Mouse (Mus musculus): ENCODE measurements around the gene Rexo2. TPM values are rescaled to one million over a fixed set of nuclear protein-coding genes. Genes with fewer than 3 reads are reported as not detected.

Gene Rexo2
- polyA plus RNA-seq, 1 experiment from 2014 or later = 100 TPM

DNA sequence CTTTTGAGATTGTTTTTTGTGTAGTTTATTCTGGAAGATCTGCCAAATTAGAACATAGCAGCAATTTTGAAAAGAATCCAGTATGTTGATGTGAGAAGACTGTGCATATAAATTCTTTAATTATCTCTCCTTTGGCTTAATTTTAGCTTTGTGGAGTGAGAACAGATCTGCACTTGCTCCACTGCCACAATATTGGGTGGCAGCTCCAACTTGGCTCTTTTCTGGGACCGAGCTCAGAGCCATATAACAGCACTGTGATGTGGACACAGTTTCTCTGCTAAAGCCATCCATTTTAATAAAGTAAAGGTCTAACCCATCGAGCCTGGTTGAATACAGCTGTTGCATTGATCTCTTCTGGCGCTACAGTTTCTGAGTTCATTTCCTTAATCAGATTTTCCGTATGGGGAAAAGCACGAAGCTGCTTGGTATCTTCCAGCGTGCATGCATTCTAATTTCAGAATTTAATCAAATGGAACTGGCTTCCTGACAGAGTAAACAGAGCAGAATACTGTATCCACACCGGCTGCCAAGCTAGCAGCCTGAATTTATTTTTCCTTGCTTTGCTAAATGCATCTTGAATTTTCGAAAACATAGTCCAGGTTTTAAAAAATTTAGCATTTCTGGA is 24.4 kb upstream of the Rexo2 start:
- Histone ChIP-seq H3K4me3 (ENCODE audit: low read depth, low read length) (no peak overlapping the region), H3K4me1 (replicated peaks; ENCODE audit: control insufficient read depth, insufficient read depth, low read length) (no peaks in the 10 kb centered on the region), H3K4me2 (ENCODE audit: low read depth, low read length, severe bottlenecking) (no peak overlapping the region), H3K27ac (ENCODE audit: low read depth, low read length) (no peak overlapping the region), H3K9me3 (ENCODE audit: control insufficient read depth, low read length) (no peaks in the 10 kb centered on the region), H3K27me3 (ENCODE audit: control insufficient read depth, insufficient read depth, low read length) (no peaks in the 10 kb centered on the region), H3K9ac (ENCODE audit: low read length) (no peak overlapping the region), H3K36me3 (ENCODE audit: control insufficient read depth, insufficient read depth, low read length) (no peaks in the 10 kb centered on the region)
- ATAC-seq (replicated peaks; ENCODE audit: low FRiP score) (no peak), DNase-seq (ENCODE audit: low spot score) (no peak)
- 81% methylated on average over 8 of the region's 8 CpGs for WGBS

DNA sequence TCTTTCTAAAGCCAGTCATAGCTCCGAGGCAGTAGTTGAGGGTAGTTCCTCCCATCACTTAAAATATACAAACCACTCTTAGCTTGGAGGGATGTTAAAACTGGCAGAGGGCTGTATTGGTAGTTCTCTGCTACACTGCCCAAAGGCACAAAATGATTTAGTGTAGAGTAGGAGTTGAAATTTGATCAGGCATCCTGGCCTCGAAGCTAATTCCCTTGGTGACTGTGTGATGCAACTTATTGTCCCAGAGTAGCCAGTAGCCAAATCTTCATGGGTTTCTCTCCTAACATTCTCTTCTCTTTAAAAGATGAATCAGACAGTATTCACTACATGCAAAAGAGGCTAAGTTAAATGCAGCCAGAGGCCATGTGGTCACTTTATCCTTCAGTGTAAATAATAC is 22.6 kb upstream of the Rexo2 start:
- Histone ChIP-seq H3K27ac (ENCODE audit: low read depth, low read length) (no peak overlapping the region), H3K27me3 (ENCODE audit: control insufficient read depth, insufficient read depth, low read length) (no peaks in the 10 kb centered on the region), H3K4me1 (replicated peaks; ENCODE audit: control insufficient read depth, insufficient read depth, low read length) (no peaks in the 10 kb centered on the region), H3K9ac (ENCODE audit: low read length) (no peak overlapping the region), H3K36me3 (ENCODE audit: control insufficient read depth, insufficient read depth, low read length) (no peaks in the 10 kb centered on the region), H3K9me3 (ENCODE audit: control insufficient read depth, low read length) (no peaks in the 10 kb centered on the region), H3K4me3 (ENCODE audit: low read depth, low read length) (no peak overlapping the region), H3K4me2 (ENCODE audit: low read depth, low read length, severe bottlenecking) (no peak overlapping the region)
- WGBS = 67% methylated on average over 2 of the region's 2 CpGs
- DNase-seq (ENCODE audit: low spot score) (no peak), ATAC-seq (replicated peaks; ENCODE audit: low FRiP score) (no peak)

DNA sequence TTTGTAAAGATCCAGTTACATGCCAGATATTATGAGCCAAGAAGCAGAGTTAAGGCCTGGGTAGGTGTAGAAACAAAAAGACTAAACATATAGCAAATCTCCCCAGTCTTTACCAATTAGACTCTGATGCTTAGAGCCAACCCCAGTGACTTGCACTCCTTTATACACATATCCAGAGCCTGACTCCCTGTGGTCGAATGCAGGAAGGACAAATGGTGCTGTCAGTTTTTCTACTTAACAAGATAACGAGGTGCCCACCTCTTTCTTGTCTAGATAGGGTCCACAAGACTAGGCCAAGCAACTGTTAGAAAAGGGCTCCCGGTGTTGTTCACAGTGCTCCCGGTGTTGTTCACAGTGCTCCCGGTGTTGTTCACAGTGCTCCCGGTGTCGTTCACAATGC is 20.8 kb upstream of the Rexo2 start:
- Histone ChIP-seq H3K4me3 (ENCODE audit: low read depth, low read length) (no peak overlapping the region), H3K27me3 (ENCODE audit: control insufficient read depth, insufficient read depth, low read length) (no peaks in the 10 kb centered on the region), H3K9ac (ENCODE audit: low read length) (no peak overlapping the region), H3K4me2 (ENCODE audit: low read depth, low read length, severe bottlenecking) (no peak overlapping the region), H3K36me3 (ENCODE audit: control insufficient read depth, insufficient read depth, low read length) (no peaks in the 10 kb centered on the region), H3K4me1 (replicated peaks; ENCODE audit: control insufficient read depth, insufficient read depth, low read length) (no peaks in the 10 kb centered on the region), H3K27ac (ENCODE audit: low read depth, low read length) (no peak overlapping the region), H3K9me3 (ENCODE audit: control insufficient read depth, low read length) (no peaks in the 10 kb centered on the region)
- DNase-seq (ENCODE audit: low spot score) = no peak
- 78% methylated on average over 7 of the region's 7 CpGs for WGBS
- no peak for ATAC-seq (replicated peaks; ENCODE audit: low FRiP score)

DNA sequence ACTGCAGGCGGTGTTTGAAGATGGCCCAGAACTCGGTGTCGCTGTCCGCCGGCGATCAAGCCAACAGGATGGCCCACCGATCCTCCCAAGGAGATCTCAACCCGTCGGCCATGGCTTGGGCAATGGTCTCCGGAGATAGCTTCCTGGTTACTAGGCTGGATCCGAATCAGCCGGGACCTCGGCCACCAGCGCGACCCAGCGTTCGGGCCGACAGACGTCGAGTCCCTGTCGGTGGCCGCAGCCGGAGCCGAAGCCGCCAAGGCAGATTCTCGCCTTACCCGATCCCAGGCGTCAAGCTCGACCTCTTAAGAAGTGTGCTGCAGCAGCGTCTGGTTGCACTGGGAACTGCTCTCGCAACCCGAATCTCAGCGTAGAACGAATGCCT is 15.1 kb upstream of the Rexo2 start:
- peak overlapping the region; percentile 67 for H3K4me3 ChIP-seq (ENCODE audit: low read depth, low read length)
- whole genome bisulfite sequencing = 3% methylated on average over 34 of the region's 34 CpGs
- peak overlapping the region; percentile 60; the same call in 1 of the 2 replicates for H3K27ac ChIP-seq (ENCODE audit: low read depth, low read length)
- DNase-seq (ENCODE audit: low spot score) (no peak), ATAC-seq (replicated peaks; ENCODE audit: low FRiP score) (peak; percentile 63)
- no peaks in the 10 kb centered on the region for H3K36me3 ChIP-seq (ENCODE audit: control insufficient read depth, insufficient read depth, low read length)
- peak overlapping the region; percentile 86 for H3K4me2 ChIP-seq (ENCODE audit: low read depth, low read length, severe bottlenecking)
- H3K4me1 ChIP-seq (replicated peaks; ENCODE audit: control insufficient read depth, insufficient read depth, low read length) = no peaks in the 10 kb centered on the region; the same call in 1 of the 2 replicates
- H3K9ac ChIP-seq (ENCODE audit: low read length) = peak overlapping the region; percentile 80
- H3K9me3 ChIP-seq (ENCODE audit: control insufficient read depth, low read length) = no peaks in the 10 kb centered on the region
- H3K27me3 ChIP-seq (ENCODE audit: control insufficient read depth, insufficient read depth, low read length) = no peaks in the 10 kb centered on the region

DNA sequence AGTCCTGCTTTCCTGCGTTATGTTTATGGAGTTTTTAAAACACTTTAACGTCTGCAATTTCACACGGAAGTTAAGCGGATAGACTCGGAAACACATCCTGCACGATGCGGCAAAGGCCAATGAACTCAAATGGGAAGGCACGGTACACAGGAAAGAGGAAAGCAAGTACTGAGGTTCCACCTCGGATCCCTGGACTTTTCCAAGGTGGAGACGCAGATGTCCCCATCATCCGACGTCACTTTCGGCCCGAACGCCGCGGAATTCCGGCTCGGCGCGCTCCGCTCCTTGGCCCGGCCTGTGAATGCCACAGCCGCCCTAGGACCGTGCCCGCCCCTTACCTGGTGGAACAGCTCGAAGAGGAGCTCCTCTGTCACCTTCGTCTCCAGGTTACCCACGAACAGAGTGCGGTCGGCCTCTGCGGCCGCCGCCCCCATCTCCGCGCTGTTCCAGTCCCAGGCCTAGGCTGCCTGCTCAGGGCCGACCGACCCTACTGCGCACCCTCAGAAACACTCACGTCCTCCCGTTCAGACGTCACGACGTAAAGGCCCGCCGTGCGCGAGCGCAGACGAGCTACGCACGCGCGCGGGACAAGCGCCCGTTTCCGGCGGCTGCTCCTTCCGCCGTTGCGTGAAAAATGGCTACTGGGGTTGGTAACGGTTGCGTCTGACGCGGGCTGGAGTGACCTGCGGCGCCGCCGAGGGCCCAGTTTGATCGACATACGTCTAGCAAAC is 14.6 kb upstream of the Rexo2 start, which contains the start of the genes Rbm7 and Gm5617:
Gene Rbm7, minus strand, starts transcription at position 483 of the 731 bp plus-strand sequence.
Gene Gm5617, plus strand, starts transcription at position 626 of the 731 bp plus-strand sequence.
- Histone ChIP-seq H3K27me3 (ENCODE audit: control insufficient read depth, insufficient read depth, low read length) (no peaks in the 10 kb centered on the region), H3K9me3 (ENCODE audit: control insufficient read depth, low read length) (no peaks in the 10 kb centered on the region)
- WGBS = under 1% methylated on average over 72 of the region's 72 CpGs

DNA sequence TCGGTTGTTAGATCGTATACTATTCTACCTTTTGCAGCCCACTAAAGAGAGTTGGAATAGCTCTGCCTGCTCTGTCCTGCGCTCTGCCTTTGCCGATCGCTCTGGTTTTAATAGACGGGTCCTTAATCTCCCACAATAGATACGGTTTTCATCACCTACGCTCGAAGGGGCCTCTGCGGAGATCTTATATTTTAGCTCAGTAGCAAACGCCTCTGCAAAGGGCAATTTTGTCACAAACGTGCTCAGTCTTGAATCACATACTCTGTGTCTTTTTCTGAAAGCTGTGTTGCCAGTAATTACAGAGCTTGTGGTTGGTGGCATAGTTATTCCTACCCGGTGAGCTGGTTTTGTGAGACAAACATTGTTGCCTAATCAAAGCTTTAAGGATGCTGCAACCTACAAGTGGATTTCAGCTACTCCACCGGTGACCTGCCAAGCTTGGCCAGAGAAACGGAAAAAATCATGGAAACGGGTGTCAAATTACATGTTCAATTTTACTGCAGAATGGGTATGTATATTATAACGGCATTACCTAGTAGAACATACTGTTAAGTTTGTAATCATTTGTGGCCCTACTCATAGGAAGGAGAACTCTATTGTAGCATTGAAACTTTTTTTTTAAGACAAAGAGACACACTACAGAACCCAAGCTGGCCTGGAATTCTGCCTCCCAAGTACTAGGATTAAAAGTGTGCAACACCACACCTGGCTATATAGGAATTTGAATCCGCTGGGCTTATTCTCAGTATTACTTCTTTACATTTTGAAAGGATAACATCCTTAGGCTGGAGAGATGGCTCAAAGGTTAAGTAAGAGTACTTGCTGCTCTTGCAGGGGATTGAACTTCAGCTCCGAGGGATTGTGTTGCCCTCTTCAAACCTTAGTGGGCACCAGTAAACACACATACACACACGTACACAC is 1.1 kb upstream of the Rexo2 start:
- 34% methylated on average over 20 of the region's 20 CpGs for WGBS
- Histone ChIP-seq H3K9me3 (ENCODE audit: control insufficient read depth, low read length) (no peaks in the 10 kb centered on the region), H3K4me3 (ENCODE audit: low read depth, low read length) (peak overlapping the region; percentile 53), H3K4me2 (ENCODE audit: low read depth, low read length, severe bottlenecking) (peak overlapping the region; percentile 84), H3K27me3 (ENCODE audit: control insufficient read depth, insufficient read depth, low read length) (no peaks in the 10 kb centered on the region), H3K4me1 (replicated peaks; ENCODE audit: control insufficient read depth, insufficient read depth, low read length) (no peaks in the 10 kb centered on the region), H3K9ac (ENCODE audit: low read length) (peak overlapping the region; percentile 38; the same call in 1 of the 2 replicates), H3K36me3 (ENCODE audit: control insufficient read depth, insufficient read depth, low read length) (no peaks in the 10 kb centered on the region; the same call in 1 of the 2 replicates), H3K27ac (ENCODE audit: low read depth, low read length) (no peak overlapping the region)
- ATAC-seq (replicated peaks; ENCODE audit: low FRiP score) = no peak
- no peak for DNase-seq (ENCODE audit: low spot score)

More for the DNA sequence above, 14.6 kb upstream of the Rexo2 start, which contains the start of the genes Rbm7 and Gm5617:
- Histone ChIP-seq H3K9ac (ENCODE audit: low read length) (peak within 1 kb of the TSS; percentile 80), H3K36me3 (ENCODE audit: control insufficient read depth, insufficient read depth, low read length) (peaks cover 3% of the 10 kb centered on the region), H3K27ac (ENCODE audit: low read depth, low read length) (peak within 1 kb of the TSS; percentile 60; the same call in 1 of the 2 replicates), H3K4me3 (ENCODE audit: low read depth, low read length) (peak within 1 kb of the TSS; percentile 67), H3K4me1 (replicated peaks; ENCODE audit: control insufficient read depth, insufficient read depth, low read length) (no peaks in the 10 kb centered on the region; the same call in 1 of the 2 replicates), H3K4me2 (ENCODE audit: low read depth, low read length, severe bottlenecking) (peak within 1 kb of the TSS; percentile 86)
- DNase-seq (ENCODE audit: low spot score) (peak; percentile 96), ATAC-seq (replicated peaks; ENCODE audit: low FRiP score) (peak; percentile 99)

DNA sequence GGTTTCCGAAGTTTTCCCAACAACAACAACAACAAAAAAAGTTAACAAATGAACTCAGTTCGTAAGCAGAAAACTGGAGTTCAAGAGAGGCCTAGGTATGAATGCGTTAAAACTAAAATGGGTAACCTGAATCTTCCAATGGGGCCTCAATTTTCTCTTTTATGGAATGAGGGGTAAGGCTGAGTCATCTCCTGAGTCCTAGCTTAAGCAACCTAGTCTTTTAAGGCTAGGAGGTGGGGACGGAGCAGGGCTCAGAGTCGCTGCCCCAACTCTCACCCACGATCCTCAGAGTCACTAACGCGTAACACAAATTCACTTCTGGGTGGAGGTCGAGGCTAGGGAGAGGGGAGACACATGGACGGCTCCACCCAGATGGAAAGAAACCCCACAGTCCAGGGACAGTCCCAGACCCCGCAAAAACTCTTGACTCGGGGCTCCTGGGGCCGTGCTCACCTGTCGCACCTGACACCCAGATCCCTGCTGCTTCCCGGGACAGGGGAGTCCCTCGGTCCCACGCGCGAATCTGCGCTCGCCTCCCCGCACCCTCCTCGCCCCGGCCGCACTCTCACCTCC is 499 bp downstream of the Rexo2 start:
- peak; percentile 71 for ATAC-seq (replicated peaks; ENCODE audit: low FRiP score)
- H3K27ac ChIP-seq (ENCODE audit: low read depth, low read length) = no peak overlapping the region

DNA sequence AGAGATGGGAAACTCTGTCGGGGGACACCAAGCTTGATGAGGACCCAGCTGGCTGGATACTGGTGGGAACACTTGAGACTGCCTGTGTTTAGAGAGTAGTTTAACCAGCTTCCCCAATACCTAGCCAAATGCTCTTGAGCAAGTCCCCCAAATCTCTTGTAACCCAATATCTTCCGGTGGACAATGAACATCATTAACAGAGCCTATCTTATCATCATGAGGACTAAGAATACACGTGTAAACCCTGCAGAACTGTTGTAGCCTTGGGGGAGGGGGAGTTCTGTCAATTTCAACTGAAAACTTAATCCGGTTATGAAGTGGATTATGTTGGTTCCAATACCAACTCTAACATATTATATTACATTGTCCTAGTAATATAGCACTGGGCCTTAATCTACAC is 1.6 kb downstream of the Rexo2 start:
- Histone ChIP-seq H3K36me3 (ENCODE audit: control insufficient read depth, insufficient read depth, low read length) (no peaks in the 10 kb centered on the region), H3K9ac (ENCODE audit: low read length) (no peak overlapping the region), H3K27me3 (ENCODE audit: control insufficient read depth, insufficient read depth, low read length) (no peaks in the 10 kb centered on the region), H3K9me3 (ENCODE audit: control insufficient read depth, low read length) (no peaks in the 10 kb centered on the region), H3K4me3 (ENCODE audit: low read depth, low read length) (no peak overlapping the region), H3K4me2 (ENCODE audit: low read depth, low read length, severe bottlenecking) (no peak overlapping the region), H3K4me1 (replicated peaks; ENCODE audit: control insufficient read depth, insufficient read depth, low read length) (no peaks in the 10 kb centered on the region), H3K27ac (ENCODE audit: low read depth, low read length) (no peak overlapping the region)
- 94% methylated on average over 4 of the region's 4 CpGs for WGBS
- DNase-seq (ENCODE audit: low spot score) (no peak), ATAC-seq (replicated peaks; ENCODE audit: low FRiP score) (no peak)

More for the DNA sequence above, 499 bp downstream of the Rexo2 start:
- Histone ChIP-seq H3K4me2 (ENCODE audit: low read depth, low read length, severe bottlenecking) (peak overlapping the region; percentile 84), H3K27me3 (ENCODE audit: control insufficient read depth, insufficient read depth, low read length) (no peaks in the 10 kb centered on the region), H3K9ac (ENCODE audit: low read length) (peak overlapping the region; percentile 67), H3K4me1 (replicated peaks; ENCODE audit: control insufficient read depth, insufficient read depth, low read length) (no peaks in the 10 kb centered on the region), H3K4me3 (ENCODE audit: low read depth, low read length) (peak overlapping the region; percentile 53), H3K9me3 (ENCODE audit: control insufficient read depth, low read length) (no peaks in the 10 kb centered on the region), H3K36me3 (ENCODE audit: control insufficient read depth, insufficient read depth, low read length) (no peaks in the 10 kb centered on the region; the same call in 1 of the 2 replicates)
- 6% methylated on average over 25 of the region's 25 CpGs for WGBS
- no peak for DNase-seq (ENCODE audit: low spot score)
